ENCODE assay signal across 8 mouse cellular contexts in the genomic region with DNA sequence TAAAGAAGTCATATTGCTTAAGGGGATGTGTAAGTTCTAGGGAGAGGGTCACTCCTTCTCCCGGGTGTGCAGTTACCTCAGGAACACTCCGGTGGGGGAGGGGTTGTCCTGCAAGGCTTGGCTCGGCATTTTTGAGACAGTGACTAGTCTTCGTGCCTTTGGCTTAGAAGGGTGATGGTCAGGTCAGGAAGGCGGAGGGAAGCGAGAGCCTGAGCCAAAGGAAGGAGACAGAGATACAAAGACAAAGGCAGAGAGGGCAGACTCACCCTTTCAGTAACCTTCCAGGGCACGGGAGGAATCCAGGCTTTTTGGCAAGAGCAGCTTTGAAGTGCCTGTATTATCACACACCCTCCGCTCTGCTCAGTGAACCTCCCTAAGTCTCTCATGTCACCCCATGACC. TPM values are rescaled to one million over a fixed set of nuclear protein-coding genes. Genes with fewer than 3 reads are reported as not detected.
DNase-seq lines count a peak whose midpoint lies in the region; ATAC-seq and TF ChIP-seq lines count a peak whose summit lies in the region.

No protein-coding gene starts in this region.

- H3K4me3 ChIP-seq in heart, adult 2 months, result no peak overlapping the region
- no peak overlapping the region for H3K4me3 ChIP-seq in intestine, postnatal 0 days (ENCODE audit: low read depth, low read length)
- H3K4me3 ChIP-seq in liver, embryonic 15.5 days (replicated peaks), result no peak overlapping the region

- no peaks in the 10 kb centered on the region for H3K36me3 ChIP-seq in heart, adult 2 months (ENCODE audit: control insufficient read depth, insufficient read depth, low read length)
- H3K36me3 ChIP-seq in intestine, postnatal 0 days (ENCODE audit: control insufficient read depth, insufficient read depth), result peaks cover 6% of the 10 kb centered on the region; the same call in 1 of the 2 replicates
- H3K36me3 ChIP-seq in liver, embryonic 15.5 days (replicated peaks), result peaks cover 8% of the 10 kb centered on the region; the same call in 1 of the 2 replicates

- H3K9me3 ChIP-seq in intestine, postnatal 0 days (ENCODE audit: control insufficient read depth), result no peaks in the 10 kb centered on the region
- no peaks in the 10 kb centered on the region for H3K9me3 ChIP-seq in liver, embryonic 15.5 days (replicated peaks)

- peak overlapping the region; percentile 97; the same call in 1 of the 2 replicates for H3K27ac ChIP-seq in heart, adult 2 months
- H3K27ac ChIP-seq in intestine, postnatal 0 days (ENCODE audit: low read depth, low read length), result peak overlapping the region; percentile 58; the same call in 1 of the 2 replicates
- H3K27ac ChIP-seq in liver, embryonic 15.5 days (replicated peaks), result peak overlapping the region; percentile 98

- H3K4me1 ChIP-seq in heart, adult 2 months (ENCODE audit: control insufficient read depth, insufficient read depth, low read length), result peaks cover 17% of the 10 kb centered on the region
- peaks cover 6% of the 10 kb centered on the region; the same call in 1 of the 2 replicates for H3K4me1 ChIP-seq in intestine, postnatal 0 days (replicated peaks; ENCODE audit: control insufficient read depth, insufficient read depth, low read length)
- peaks cover 87% of the 10 kb centered on the region for H3K4me1 ChIP-seq in liver, embryonic 15.5 days (replicated peaks)

- no peak for TF ChIP-seq CTCF in heart, adult 2 months (IDR thresholded peaks at IDR 0.05)
- no peak for TF ChIP-seq CTCF in intestine, postnatal 0 days (IDR thresholded peaks at IDR 0.05; ENCODE audit: low read depth)

- ATAC-seq in intestine, postnatal 0 days, result no peak
- ATAC-seq in liver, embryonic 15.5 days (ENCODE audit: insufficient read depth), result no peak

- H3K27me3 ChIP-seq in heart, adult 2 months (ENCODE audit: control insufficient read depth, insufficient read depth, low read length), result no peaks in the 10 kb centered on the region
- H3K27me3 ChIP-seq in intestine, postnatal 0 days (replicated peaks; ENCODE audit: control insufficient read depth, insufficient read depth, low read length), result no peaks in the 10 kb centered on the region
- H3K27me3 ChIP-seq in liver, embryonic 15.5 days, result no peaks in the 10 kb centered on the region

- H3K79me2 ChIP-seq in heart, adult 2 months (replicated peaks; ENCODE audit: control insufficient read depth, insufficient read depth, low read length), result no peaks in the 10 kb centered on the region

- no peak for TF ChIP-seq EP300 in heart, adult 2 months (IDR thresholded peaks at IDR 0.05; ENCODE audit: insufficient read depth, low read depth, low read length)

- no peak for DNase-seq in heart, adult 2 months
- no peak for DNase-seq in heart, adult 9 months (ENCODE audit: low spot score in 2 of 2)
- DNase-seq in adipocyte (ENCODE audit: low spot score), result peak; percentile 38
- no peak for DNase-seq in B cell, adult 2 months
- no peak for DNase-seq in frontal cortex, postnatal 14 days (ENCODE audit: low spot score in 2 of 2)
- DNase-seq in left cerebral cortex, postnatal 14 days (ENCODE audit: low spot score in 2 of 2), result no peak

- WGBS in heart, adult 2 months, result 22% methylated on average over 8 of the region's 8 CpGs
- 54% methylated on average over 8 of the region's 8 CpGs for WGBS in intestine, postnatal 0 days
- 51% methylated on average over 8 of the region's 8 CpGs for WGBS in liver, embryonic 15.5 days (ENCODE audit: insufficient replicate concordance)

- intact Hi-C loops in heart, adult 2 months (cut with DNase I), result no loop called here
- intact Hi-C loops in left cerebral cortex, postnatal 14 days (cut with DNase I), result no loop called here

- no peak overlapping the region for H3K9ac ChIP-seq in heart, adult 2 months (ENCODE audit: low read depth, low read length)
- no peak overlapping the region for H3K9ac ChIP-seq in intestine, postnatal 0 days (ENCODE audit: low read depth, low read length)
- H3K9ac ChIP-seq in liver, embryonic 15.5 days, result no peak overlapping the region

- H3K4me2 ChIP-seq in intestine, postnatal 0 days (replicated peaks; ENCODE audit: low read depth), result no peak overlapping the region
- H3K4me2 ChIP-seq in liver, embryonic 15.5 days, result peak overlapping the region; percentile 92; the same call in 1 of the 2 replicates

- TF ChIP-seq POLR2A in heart, adult 2 months (IDR thresholded peaks at IDR 0.05; ENCODE audit: insufficient read depth, low read depth, low read length), result no peak

RNA-seq across cellular contexts. Expression of a gene that starts 1.4 kb away (rescaled TPM):
- 100 to 1,000 TPM; 174 to 176 TPM for total RNA-seq in heart, adult 2 months (2021)
- 425 and 497 TPM in 2 replicates for polyA plus RNA-seq in heart, adult 2 months (2012; rRNA removed)
- polyA plus RNA-seq in intestine, postnatal 0 days (2015; fragmentation: Nextera tagmentation; extraction: Ambion mirVana), result 725 and 759 TPM in 2 replicates
- 315 and 397 TPM in 2 replicates for polyA plus RNA-seq in liver, embryonic 15.5 days (2015; fragmentation: Nextera tagmentation; extraction: Ambion mirVana)
- 10 to 100 TPM; 19.2 to 22.6 TPM for total RNA-seq in left cerebral cortex, postnatal 14 days (2021)

RNA-seq across cellular contexts. Expression of a gene that starts 9.6 kb away (rescaled TPM):
- total RNA-seq in heart, adult 2 months (2021), result 10 to 100 TPM; 13.8 to 17.4 TPM
- 9.9 and 13.1 TPM in 2 replicates for polyA plus RNA-seq in heart, adult 2 months (2012; rRNA removed)
- polyA plus RNA-seq in intestine, postnatal 0 days (2015; fragmentation: Nextera tagmentation; extraction: Ambion mirVana), result 24.8 and 26.0 TPM in 2 replicates
- 24.5 and 26.2 TPM in 2 replicates for polyA plus RNA-seq in liver, embryonic 15.5 days (2015; fragmentation: Nextera tagmentation; extraction: Ambion mirVana)
- total RNA-seq in left cerebral cortex, postnatal 14 days (2021), result 10 to 100 TPM; 35.3 to 39.9 TPM

RNA-seq across cellular contexts. Expression of a gene that starts 11.4 kb away (rescaled TPM):
- total RNA-seq in heart, adult 2 months (2021), result under 1 TPM; 0.81 to 0.86 TPM
- polyA plus RNA-seq in heart, adult 2 months (2012; rRNA removed), result 2.0 and 2.9 TPM in 2 replicates
- 3.3 and 4.2 TPM in 2 replicates for polyA plus RNA-seq in intestine, postnatal 0 days (2015; fragmentation: Nextera tagmentation; extraction: Ambion mirVana)
- polyA plus RNA-seq in liver, embryonic 15.5 days (2015; fragmentation: Nextera tagmentation; extraction: Ambion mirVana), result 5.4 and 5.6 TPM in 2 replicates
- 100 to 1,000 TPM; 167 to 179 TPM for total RNA-seq in left cerebral cortex, postnatal 14 days (2021)

RNA-seq across cellular contexts. Expression of a gene that starts 22.4 kb away (rescaled TPM):
- total RNA-seq in heart, adult 2 months (2021), result 10 to 100 TPM; 24.4 to 30.9 TPM
- polyA plus RNA-seq in heart, adult 2 months (2012; rRNA removed), result 22.0 and 26.7 TPM in 2 replicates
- 35.2 and 39.4 TPM in 2 replicates for polyA plus RNA-seq in intestine, postnatal 0 days (2015; fragmentation: Nextera tagmentation; extraction: Ambion mirVana)
- 20.2 and 21.2 TPM in 2 replicates for polyA plus RNA-seq in liver, embryonic 15.5 days (2015; fragmentation: Nextera tagmentation; extraction: Ambion mirVana)
- 10 to 100 TPM; 23.0 to 23.6 TPM for total RNA-seq in left cerebral cortex, postnatal 14 days (2021)

RNA-seq across cellular contexts. Expression of a gene that starts 25.6 kb away (rescaled TPM):
- 1 to 10 TPM; 2.6 to 3.3 TPM for total RNA-seq in heart, adult 2 months (2021)
- 12.6 and 19.2 TPM in 2 replicates for polyA plus RNA-seq in heart, adult 2 months (2012; rRNA removed)
- polyA plus RNA-seq in intestine, postnatal 0 days (2015; fragmentation: Nextera tagmentation; extraction: Ambion mirVana), result 7.2 and 7.6 TPM in 2 replicates
- 14.4 and 15.3 TPM in 2 replicates for polyA plus RNA-seq in liver, embryonic 15.5 days (2015; fragmentation: Nextera tagmentation; extraction: Ambion mirVana)
- 10 to 100 TPM; 13.4 TPM for total RNA-seq in left cerebral cortex, postnatal 14 days (2021)
